Mouse (Mus musculus) embryonic facial prominence, embryonic 11.5 days (tissue): ENCODE measurements at regions not wholly inside any gene's neighbourhood (a gene's known extent, or its start where the extent isn't known, plus 50 kb on each side); places are given as distances from the start of the nearest gene placed in this dataset.

Source experiments
- ATAC-seq: fragments of 200-750 bp; cut with Nextera tagmentation; replicated peaks from 2 replicates; pipeline ENCODE4 v1.8.0; 2017; ENCODE audit warnings: low read depth; ENCODE audit not compliant: insufficient number of reproducible peaks, low FRiP score, low TSS enrichment
- DNase-seq: peaks from one replicate; pipeline ENCODE4 v3.0.0-alpha.2; 2015; ENCODE audit warnings: low spot score
- H3K27ac ChIP-seq: fragments of 300-500 bp; sonication (generic); replicated peaks from 2 replicates; pipeline ENCODE4 v1.5.1; 2014; ENCODE audit warnings: mild to moderate bottlenecking, low read depth, low read length, control low read depth
- H3K27me3 ChIP-seq: fragments of 300-500 bp; sonication (generic); 2 replicates; pipeline ENCODE4 v1.6.1; 2014; ENCODE audit warnings: mild to moderate bottlenecking, low read length, moderate library complexity, mixed read lengths; ENCODE audit not compliant: control insufficient read depth, insufficient read depth
- H3K36me3 ChIP-seq: fragments of 300-500 bp; sonication (generic); replicated peaks from 2 replicates; pipeline ENCODE4 v1.6.1; 2014; ENCODE audit warnings: low read depth, mild to moderate bottlenecking, low read length, moderate library complexity, mixed read lengths; ENCODE audit not compliant: control insufficient read depth, insufficient read depth
- H3K4me1 ChIP-seq: fragments of 300-500 bp; sonication (generic); 2 replicates; pipeline ENCODE4 v1.6.1; 2014; ENCODE audit warnings: low read length, mixed read lengths; ENCODE audit not compliant: control insufficient read depth, insufficient read depth
- H3K4me2 ChIP-seq: fragments of 300-500 bp; sonication (generic); 2 replicates; pipeline ENCODE4 v1.6.1; 2014; ENCODE audit warnings: low read depth, mild to moderate bottlenecking, control low read depth, low read length, moderate library complexity
- H3K4me3 ChIP-seq: fragments of 300-500 bp; sonication (generic); 2 replicates; pipeline ENCODE4 v1.5.1; 2014; ENCODE audit warnings: low read depth, low read length, control low read depth
- H3K9ac ChIP-seq: fragments of 300-500 bp; sonication (generic); replicated peaks from 2 replicates; pipeline ENCODE4 v1.6.1; 2014; ENCODE audit warnings: mild to moderate bottlenecking, control low read depth, low read length
- H3K9me3 ChIP-seq: fragments of 300-500 bp; sonication (generic); replicated peaks from 2 replicates; pipeline ENCODE4 v1.6.1; 2016; ENCODE audit warnings: mild to moderate bottlenecking, low read length, inconsistent platforms, mixed read lengths; ENCODE audit not compliant: control insufficient read depth
- WGBS: fragments of 180-500 bp; shearing (Covaris S2); extraction: QIAGEN DNeasy Blood & Tissue Kit; methylation state at CpG from one replicate; pipeline ENCODE4 v1.1.7; 2014; 5-methylcytosine and 5-hydroxymethylcytosine counted together

DNA sequence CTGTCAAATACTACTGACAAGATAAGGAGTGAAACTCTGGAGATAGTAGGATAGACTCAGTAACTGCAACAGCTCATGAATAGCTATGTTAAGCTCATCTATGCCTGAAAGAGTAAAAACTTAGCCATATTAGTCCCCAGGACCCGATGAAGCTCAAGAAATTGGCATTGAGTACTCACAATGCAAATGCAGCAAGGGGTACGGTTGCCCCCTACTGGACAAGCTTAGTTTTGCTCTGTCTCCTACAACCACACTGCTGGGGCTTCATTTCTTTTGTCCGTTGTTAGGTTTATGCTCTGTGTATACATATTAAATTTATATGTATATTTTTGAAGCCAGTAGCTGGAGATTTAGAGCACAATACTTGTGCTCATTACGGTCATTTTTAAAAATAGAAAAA is 74.4 kb upstream of the Mup5 start:
- H3K9ac ChIP-seq = no peak overlapping the region
- ATAC-seq = no peak
- no peak overlapping the region for H3K4me3 ChIP-seq
- no peaks in the 10 kb centered on the region for H3K36me3 ChIP-seq
- DNase-seq = peak; percentile 12
- no peaks in the 10 kb centered on the region for H3K9me3 ChIP-seq
- WGBS = 82% methylated on average over 4 of the region's 4 CpGs
- no peak overlapping the region for H3K27ac ChIP-seq
- no peaks in the 10 kb centered on the region for H3K4me1 ChIP-seq
- H3K27me3 ChIP-seq = no peaks in the 10 kb centered on the region
- no peak overlapping the region for H3K4me2 ChIP-seq

DNA sequence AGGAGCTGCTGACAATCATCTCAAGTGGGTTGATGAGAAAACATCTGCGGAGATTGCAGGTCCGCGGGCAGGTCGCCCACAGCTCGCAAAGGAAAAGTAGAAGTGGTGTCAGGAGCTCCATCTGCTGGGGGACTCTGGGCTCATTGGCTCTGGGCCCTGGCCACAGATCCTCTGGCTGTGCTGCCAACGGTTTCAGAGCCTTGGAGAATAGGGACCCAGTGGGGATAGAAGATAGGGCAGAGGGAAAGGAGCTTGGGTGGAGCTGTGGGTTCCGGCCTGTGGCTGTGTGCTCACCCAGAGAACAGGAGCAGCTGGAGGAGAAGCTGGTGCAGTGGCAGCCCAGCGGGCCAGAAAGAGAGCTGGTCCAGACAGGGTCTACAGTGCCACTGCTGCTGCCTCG is 67.1 kb upstream of the Mup5 start:
- no peak overlapping the region for H3K9ac ChIP-seq
- no peak overlapping the region for H3K4me3 ChIP-seq
- ATAC-seq = no peak
- H3K36me3 ChIP-seq = no peaks in the 10 kb centered on the region
- H3K9me3 ChIP-seq = no peaks in the 10 kb centered on the region; the same call in 1 of the 2 replicates
- H3K27me3 ChIP-seq = no peaks in the 10 kb centered on the region
- H3K4me1 ChIP-seq = no peaks in the 10 kb centered on the region
- no peak for DNase-seq
- no peak overlapping the region for H3K27ac ChIP-seq
- 91% methylated on average over 9 of the region's 9 CpGs for WGBS
- no peak overlapping the region for H3K4me2 ChIP-seq

DNA sequence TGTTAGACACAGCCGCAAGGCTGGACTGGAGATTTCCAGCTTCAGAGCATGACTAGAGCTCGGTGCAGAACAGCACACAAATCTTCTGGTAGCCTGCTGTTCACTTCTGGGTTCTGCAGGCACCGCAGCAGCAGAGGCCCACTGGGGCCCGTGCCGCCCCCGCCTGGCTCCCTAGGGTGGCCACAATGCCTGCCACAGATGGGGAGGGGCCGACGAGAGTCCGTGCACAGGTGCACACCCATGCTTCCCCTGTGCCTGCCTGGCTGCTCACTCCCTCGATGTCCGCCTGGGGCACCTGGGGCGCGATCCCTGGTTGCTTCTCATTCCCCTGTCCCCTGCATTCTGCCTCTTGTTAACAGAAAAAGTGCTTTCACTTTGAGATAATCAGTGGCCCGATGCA is 63.2 kb upstream of the Mup5 start:
- Histone ChIP-seq H3K36me3 (no peaks in the 10 kb centered on the region), H3K9me3 (no peaks in the 10 kb centered on the region; the same call in 1 of the 2 replicates), H3K27me3 (no peaks in the 10 kb centered on the region), H3K4me3 (no peak overlapping the region), H3K27ac (no peak overlapping the region), H3K9ac (no peak overlapping the region), H3K4me2 (no peak overlapping the region), H3K4me1 (no peaks in the 10 kb centered on the region)
- DNase-seq (no peak), ATAC-seq (no peak)
- 83% methylated on average over 14 of the region's 14 CpGs for WGBS

DNA sequence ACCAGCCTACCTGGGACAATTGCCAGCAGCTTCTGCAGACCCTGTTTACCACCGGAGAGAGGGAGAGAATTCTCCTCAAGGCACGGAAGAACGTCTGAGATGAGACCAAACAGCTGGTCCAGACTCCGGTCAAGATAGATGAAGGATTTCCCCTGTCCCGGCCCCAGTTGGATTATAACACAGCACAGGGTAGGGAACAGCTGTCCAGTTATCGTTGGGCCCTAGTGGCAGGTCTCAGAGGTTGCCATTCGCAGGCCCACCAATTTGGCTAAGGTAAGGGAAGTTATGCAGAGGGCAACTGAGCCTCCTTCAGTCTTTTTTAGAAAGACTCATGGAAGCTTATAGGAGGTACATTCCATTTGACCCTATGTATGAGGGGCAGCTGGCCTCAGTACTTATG is 62.1 kb upstream of the Mup5 start:
- DNase-seq = no peak
- 92% methylated on average over 7 of the region's 7 CpGs for WGBS

More for the DNA sequence above, 62.1 kb upstream of the Mup5 start:
- Histone ChIP-seq H3K9ac (no peak overlapping the region), H3K9me3 (no peaks in the 10 kb centered on the region; the same call in 1 of the 2 replicates), H3K4me1 (no peaks in the 10 kb centered on the region), H3K4me2 (no peak overlapping the region), H3K36me3 (no peaks in the 10 kb centered on the region), H3K27ac (no peak overlapping the region), H3K27me3 (no peaks in the 10 kb centered on the region), H3K4me3 (no peak overlapping the region)
- no peak for ATAC-seq
